Mouse (Mus musculus): ENCODE data around the gene Etfrf1.

GRCm38 (mm10) chr6:145234391-145234790 is 23.5 kb downstream of the Etfrf1 start:
- no peak for TF ChIP-seq CTCF (IDR thresholded peaks at IDR 0.05; ENCODE audit: borderline replicate concordance, extremely low read depth, insufficient read depth, insufficient read length)
- no peak for TF ChIP-seq POLR2A (IDR thresholded peaks at IDR 0.05; ENCODE audit: borderline replicate concordance, extremely low read depth, insufficient read depth, insufficient read length, poor library complexity, severe bottlenecking)
